Mouse (Mus musculus) erythroid progenitor cell, adult 5-6 weeks (primary cell): Measurements from ENCODE around the gene Ttc25. TPM values are rescaled to one million over a fixed set of nuclear protein-coding genes. Genes with fewer than 3 reads are reported as not detected.
"Not testable (repeated sequence)": the region's sequence is repeated elsewhere in the genome, so short reads cannot be mapped to it uniquely, and the experiment has no call there.

Source experiments
- ATAC-seq: replicated peaks from 2 replicates; pipeline ENCODE4 v1.8.0; 2016; ENCODE audit warnings: moderate number of reproducible peaks, mild to moderate bottlenecking, moderate TSS enrichment, inconsistent platforms; ENCODE audit not compliant: poor library complexity, low FRiP score, severe bottlenecking
- total RNA-seq, 2 experiments: library from RNA; stranded (forward) in 1 of 2; stranded (reverse) in 1 of 2; fragments of 150-400 nt in 1 of 2; fragments of 186-747, 209-891 nt in 1 of 2; gene quantifications; 2 replicates each; pipeline versions ENCODE4 v1.2.3 to v1.2.4; 2015 to 2017; ENCODE audit warnings: low replicate concordance in 2 of 2

Ttc25 gene
- total RNA-seq, 2 experiments from 2014 or later: not detected

- ATAC-seq: peak; percentile 94
Measured at GRCm38 (mm10) chr11:100527458-100528374, 17.7 kb upstream of the Ttc25 start, which contains the start of gene Acly. Acly (minus strand) TSS chr11:100528000.

GRCm38 (mm10) chr11:100528375-100529165 is 16.8 kb upstream of the Ttc25 start:
- ATAC-seq: 0 out of 2 replicates have a peak, but pooled peaks have one; percentile 1

- ATAC-seq: no peak
Measured at GRCm38 (mm10) chr11:100533871-100534270, 11.5 kb upstream of the Ttc25 start.

- not testable (repeated sequence) for ATAC-seq
Measured at GRCm38 (mm10) chr11:100534411-100534810, 11.0 kb upstream of the Ttc25 start.

- ATAC-seq: not testable (repeated sequence)
Measured at GRCm38 (mm10) chr11:100534821-100535220, 10.6 kb upstream of the Ttc25 start.

GRCm38 (mm10) chr11:100535996-100536395 is 9.4 kb upstream of the Ttc25 start:
- no peak for ATAC-seq

GRCm38 (mm10) chr11:100536466-100536865 is 8.9 kb upstream of the Ttc25 start:
- ATAC-seq: no peak

GRCm38 (mm10) chr11:100540966-100541365 is 4.4 kb upstream of the Ttc25 start:
- ATAC-seq: no peak

- no peak for ATAC-seq
Measured at GRCm38 (mm10) chr11:100541577-100541976, 3.8 kb upstream of the Ttc25 start.

- ATAC-seq: no peak
Measured at GRCm38 (mm10) chr11:100545746-100546085, 309 bp downstream of the Ttc25 start.

GRCm38 (mm10) chr11:100546955-100547354 is 1.5 kb downstream of the Ttc25 start:
- no peak for ATAC-seq

- ATAC-seq: no peak
Measured at GRCm38 (mm10) chr11:100548141-100548540, 2.7 kb downstream of the Ttc25 start.

- ATAC-seq: no peak
Measured at GRCm38 (mm10) chr11:100549466-100549865, 4.1 kb downstream of the Ttc25 start.

- ATAC-seq: no peak
Measured at GRCm38 (mm10) chr11:100550101-100550500, 4.7 kb downstream of the Ttc25 start.

- ATAC-seq: no peak
Measured at GRCm38 (mm10) chr11:100552842-100553241, 7.4 kb downstream of the Ttc25 start.

- no peak for ATAC-seq
Measured at GRCm38 (mm10) chr11:100555583-100555982, 10.2 kb downstream of the Ttc25 start.

GRCm38 (mm10) chr11:100557563-100557962 is 12.2 kb downstream of the Ttc25 start:
- no peak for ATAC-seq

- ATAC-seq: no peak
Measured at GRCm38 (mm10) chr11:100559476-100559875, 14.1 kb downstream of the Ttc25 start.

- ATAC-seq: no peak
Measured at GRCm38 (mm10) chr11:100561748-100562147, 16.3 kb downstream of the Ttc25 start.

- no peak for ATAC-seq
Measured at GRCm38 (mm10) chr11:100564297-100564696, 18.9 kb downstream of the Ttc25 start.

- no peak for ATAC-seq
Measured at GRCm38 (mm10) chr11:100564703-100565102, 19.3 kb downstream of the Ttc25 start.
